Mouse (Mus musculus) cortical plate, adult 2 months (tissue): ENCODE measurements at regions not wholly inside any gene's neighbourhood (a gene's known extent, or its start where the extent isn't known, plus 50 kb on each side); places are given as distances from the start of the nearest gene placed in this dataset.

ENCODE experiments used
- CTCF ChIP-seq: fragments of 200-500 bp; IDR thresholded peaks from 2 replicates; pipeline ENCODE4 v1.5.1; 2011; ENCODE audit warnings: mild to moderate bottlenecking, control low read depth, low read length; ENCODE audit not compliant: insufficient read depth; ENCODE audit errors: extremely low read depth
- POLR2A ChIP-seq: fragments of 200-500 bp; IDR thresholded peaks from 2 replicates; pipeline ENCODE4 v1.6.1; 2011; ENCODE audit warnings: mild to moderate bottlenecking, low read length, control low read depth; ENCODE audit not compliant: insufficient read depth; ENCODE audit errors: extremely low read depth

DNA sequence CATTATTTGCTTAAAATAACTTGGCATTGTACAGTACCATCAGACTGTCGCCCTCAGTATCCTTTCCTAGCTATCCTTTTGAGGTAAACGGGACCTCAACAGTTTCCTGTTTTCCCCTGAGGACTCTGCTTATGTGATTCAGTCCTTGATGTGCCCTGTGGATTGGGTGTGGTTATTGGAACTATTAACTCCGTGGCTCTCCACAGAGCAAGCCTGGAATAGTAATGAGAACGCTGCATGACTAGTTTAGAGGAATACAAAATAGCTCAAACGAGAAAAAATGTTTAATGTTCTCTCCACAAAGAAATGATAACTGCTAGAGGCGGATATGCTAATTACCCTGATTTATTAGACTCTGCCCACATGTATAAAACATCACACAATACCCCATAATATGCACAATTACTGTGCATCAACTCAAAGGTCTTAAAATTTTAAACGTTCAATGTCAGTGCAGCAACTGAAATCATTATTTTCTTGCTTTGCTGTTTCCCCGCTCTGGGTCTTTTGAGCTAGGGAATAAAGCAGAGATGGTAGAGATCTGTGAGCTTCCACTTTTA, 1629.0 kb upstream of the Gm6569 start:
- TF ChIP-seq POLR2A (no peak), CTCF (no peak)
